Mouse (Mus musculus): ENCODE results near the gene Galnt15.

The Galnt15 gene

DNA sequence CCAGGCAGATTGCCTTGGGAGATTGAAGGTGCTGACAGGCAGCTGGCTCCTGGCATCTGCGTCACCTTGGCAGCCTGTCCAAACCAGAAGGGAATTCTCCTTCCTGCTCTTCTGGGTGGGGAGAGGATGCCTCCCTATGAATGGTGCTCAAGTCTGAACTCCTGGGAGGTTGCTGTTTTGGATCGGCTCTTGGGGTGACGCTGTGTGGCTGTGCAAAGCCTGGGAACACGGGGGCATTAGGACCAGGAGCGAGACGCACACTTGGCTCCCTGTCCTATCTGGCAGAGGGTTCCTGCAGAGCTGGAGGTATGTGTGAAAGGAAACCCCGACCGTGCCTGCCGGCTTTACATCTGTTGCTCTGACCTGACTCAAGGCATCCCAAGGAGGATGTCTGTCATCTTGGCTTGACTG is at the start of gene Galnt15:
TSS of gene Galnt15 (plus strand) at position 309 of the 411 bp plus-strand sequence.
- DNase-seq (ENCODE audit: low spot score) = no peak

GRCm38 (mm10) chr14:31994021-31994420 is 34.8 kb upstream of the Galnt15 start:
- DNase-seq (ENCODE audit: low spot score) = no peak

- DNase-seq (ENCODE audit: low spot score) = no peak
Observed at GRCm38 (mm10) chr14:32000941-32001340, 27.8 kb upstream of the Galnt15 start.

GRCm38 (mm10) chr14:32002502-32003338 is 26.1 kb upstream of the Galnt15 start:
- no peak for DNase-seq (ENCODE audit: low spot score)

DNA sequence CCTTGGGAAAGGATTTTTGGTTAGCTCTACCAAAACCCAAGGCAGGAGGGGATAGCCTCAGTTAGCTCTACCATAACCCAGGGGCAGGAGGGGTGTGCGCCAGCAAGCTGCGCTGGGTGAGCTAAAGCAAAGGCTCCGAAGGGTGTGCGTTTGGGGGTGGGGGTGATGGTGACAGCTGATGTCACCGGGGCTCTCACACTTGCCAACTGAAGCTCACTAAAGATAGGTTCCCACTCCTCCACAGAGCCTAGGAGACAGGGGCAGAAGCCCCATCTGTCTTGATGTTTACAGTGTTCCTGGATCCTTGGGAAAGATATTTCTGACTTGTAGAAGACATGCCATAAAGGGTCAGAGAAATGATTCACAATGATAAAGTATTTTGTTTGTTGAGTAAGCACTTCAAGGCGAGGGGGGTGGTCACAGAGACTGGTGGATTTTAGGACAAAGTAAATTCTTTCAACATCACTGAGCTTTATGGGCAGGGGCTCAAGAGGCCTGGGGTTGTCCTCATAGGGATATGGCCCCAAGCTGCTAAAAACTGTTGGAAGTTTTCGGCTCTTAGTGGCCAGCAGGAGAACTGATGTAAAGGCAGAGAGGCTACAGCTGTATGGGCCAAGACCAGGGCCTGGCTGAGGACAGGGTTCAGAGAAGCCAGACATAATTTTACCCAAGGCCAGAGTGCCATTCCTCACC is 24.7 kb upstream of the Galnt15 start:
- DNase-seq (ENCODE audit: low spot score) = no peak

DNA sequence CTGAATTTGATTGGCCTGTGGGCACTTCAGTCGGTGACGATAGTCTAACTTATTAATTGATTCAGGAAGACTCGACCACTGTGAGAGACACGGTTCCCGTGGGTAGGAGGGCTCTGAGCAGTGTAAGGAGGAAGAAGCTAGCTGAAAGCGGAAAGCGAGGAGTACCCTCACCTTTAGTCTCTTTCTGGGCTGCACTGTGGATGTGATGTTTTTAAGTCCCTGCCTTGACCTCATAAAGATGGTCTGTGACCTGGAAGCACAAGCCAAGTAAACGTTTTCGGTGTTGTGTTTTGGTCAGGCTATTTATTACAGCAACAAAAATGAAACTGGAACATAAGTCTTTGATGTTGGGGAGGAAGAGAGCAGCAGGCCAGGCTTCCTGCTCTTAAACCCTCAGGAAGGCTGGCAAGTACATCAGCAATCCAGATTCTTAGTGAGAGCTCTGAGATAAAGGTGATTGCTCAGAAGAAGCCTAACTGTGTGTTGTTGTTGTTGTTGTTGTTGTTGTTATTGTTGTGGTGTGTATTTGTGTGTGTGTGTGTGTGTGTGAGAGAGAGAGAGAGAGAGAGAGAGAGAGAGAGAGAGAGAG is 23.0 kb upstream of the Galnt15 start:
- no peak for DNase-seq (ENCODE audit: low spot score)

DNA sequence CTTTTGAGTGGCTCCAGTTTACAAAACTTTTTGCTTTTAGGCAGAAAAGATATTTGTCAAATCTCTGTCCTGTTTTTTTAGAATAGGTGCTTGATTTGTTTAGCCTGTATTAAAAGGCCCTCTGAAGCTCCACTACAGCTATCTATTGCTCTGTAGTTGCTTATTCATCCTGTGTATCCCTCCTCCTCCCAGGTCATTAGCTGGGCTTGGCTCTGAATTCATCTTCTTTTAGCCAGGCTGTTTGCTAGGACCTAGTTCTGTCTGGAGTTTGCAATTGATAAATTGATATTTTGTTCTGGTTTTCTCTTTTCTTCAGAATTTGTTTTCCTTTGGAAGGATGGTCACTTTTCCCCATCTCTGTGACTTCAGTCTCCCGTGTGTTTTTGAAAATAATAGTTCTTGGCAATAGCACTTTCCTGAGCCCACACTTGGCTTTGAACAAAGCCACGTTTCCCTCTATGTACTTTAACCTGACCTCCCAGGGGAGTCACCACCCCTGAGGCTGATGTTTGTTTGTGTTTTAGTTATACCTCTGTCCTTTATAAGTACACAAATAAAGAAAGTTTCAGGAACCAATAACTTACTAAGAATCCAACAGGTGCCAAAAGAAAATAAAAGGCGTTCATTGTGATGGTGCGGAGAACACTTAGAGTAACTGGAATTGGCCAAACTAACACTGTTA is 21.0 kb upstream of the Galnt15 start:
- no peak for DNase-seq (ENCODE audit: low spot score)

DNA sequence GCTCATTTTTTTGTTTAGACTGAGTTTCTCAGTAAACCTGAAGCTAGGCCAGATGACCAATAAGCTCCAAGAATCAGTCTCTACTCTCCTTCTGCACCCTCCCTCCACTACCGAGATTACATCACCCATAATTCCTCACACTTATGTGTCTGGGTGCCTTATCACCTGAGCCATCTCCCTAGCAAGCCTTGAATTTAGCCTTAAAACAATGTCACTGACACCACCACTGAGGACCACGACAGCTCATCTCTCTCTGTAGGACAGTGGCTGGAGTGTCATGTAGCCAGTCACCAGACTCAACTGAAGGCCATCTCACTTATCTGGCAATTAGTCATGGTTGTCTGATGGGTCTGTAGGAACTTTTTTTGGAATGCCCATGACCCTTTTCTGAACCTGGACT is 19.1 kb upstream of the Galnt15 start:
- DNase-seq (ENCODE audit: low spot score) = no peak

DNA sequence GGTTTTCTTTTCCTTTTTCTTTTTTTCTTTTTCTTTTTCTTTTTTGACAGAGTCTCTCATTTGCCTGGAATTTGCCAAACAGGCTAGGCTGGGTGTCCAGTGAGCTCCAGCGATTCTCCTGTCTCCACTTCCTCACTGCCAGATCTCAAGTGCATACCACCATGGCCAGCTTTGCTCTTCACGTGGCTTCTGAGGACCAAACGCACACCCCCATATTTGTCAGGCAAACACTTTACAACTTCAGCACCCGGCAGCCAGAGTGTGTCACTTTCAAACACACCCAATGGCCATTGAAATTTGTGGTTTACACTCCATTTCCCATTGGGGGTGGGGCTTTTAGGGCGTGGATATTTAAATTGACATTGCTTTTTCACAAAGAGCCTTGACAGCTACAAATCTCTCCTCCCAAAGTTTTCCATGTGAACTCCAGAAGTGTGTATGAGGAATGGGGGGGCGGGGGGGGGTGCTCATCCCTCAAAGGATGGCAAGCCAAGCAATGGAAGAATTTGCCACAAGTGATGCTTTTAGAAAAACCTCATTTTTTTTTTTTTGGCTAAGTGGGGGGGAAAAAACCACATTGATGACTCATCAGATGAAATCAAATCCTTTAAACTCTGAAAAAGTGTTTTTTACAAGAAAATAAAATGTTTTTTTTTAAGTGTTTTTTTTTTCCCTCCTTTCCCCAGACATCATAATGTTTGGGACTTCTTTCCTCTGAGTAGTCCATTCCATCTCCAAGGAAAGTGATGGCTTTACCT is 17.1 kb upstream of the Galnt15 start:
- DNase-seq (ENCODE audit: low spot score) = no peak

DNA sequence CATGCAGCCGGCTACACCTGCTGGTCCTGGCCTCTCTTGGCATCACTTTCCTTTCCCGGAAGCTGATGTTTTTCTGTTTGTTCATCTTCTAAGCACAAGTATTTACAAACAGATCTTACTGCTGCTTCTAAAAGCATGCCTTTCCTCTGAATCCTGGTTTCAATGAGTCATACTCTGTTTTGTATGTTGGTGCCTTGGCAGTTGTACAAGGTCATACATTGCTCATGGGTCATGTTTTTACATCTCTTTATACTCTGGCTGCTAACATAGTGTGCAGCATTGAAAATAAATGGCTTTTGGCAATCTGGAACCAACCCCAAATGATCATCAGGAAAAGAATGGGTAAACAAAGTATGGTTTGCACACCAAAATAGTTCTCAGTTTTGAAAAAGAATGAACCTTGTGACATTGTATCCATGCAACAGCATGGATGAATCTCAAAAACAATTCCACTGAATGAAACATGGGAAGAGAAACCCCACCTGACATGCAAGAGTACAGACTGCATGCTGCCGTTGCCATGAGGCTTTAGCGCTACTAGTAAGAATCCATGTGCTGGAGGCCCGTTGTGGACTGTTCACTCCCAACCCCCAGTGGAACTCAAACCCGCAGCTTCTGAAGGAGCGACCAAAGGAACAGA is 13.5 kb upstream of the Galnt15 start:
- no peak for DNase-seq (ENCODE audit: low spot score)

- no peak for DNase-seq (ENCODE audit: low spot score)
Observed at GRCm38 (mm10) chr14:32016466-32016865, 12.3 kb upstream of the Galnt15 start.

GRCm38 (mm10) chr14:32016921-32017320 is 11.9 kb upstream of the Galnt15 start:
- DNase-seq (ENCODE audit: low spot score) = no peak

GRCm38 (mm10) chr14:32017448-32017847 is 11.3 kb upstream of the Galnt15 start:
- no peak for DNase-seq (ENCODE audit: low spot score)

DNA sequence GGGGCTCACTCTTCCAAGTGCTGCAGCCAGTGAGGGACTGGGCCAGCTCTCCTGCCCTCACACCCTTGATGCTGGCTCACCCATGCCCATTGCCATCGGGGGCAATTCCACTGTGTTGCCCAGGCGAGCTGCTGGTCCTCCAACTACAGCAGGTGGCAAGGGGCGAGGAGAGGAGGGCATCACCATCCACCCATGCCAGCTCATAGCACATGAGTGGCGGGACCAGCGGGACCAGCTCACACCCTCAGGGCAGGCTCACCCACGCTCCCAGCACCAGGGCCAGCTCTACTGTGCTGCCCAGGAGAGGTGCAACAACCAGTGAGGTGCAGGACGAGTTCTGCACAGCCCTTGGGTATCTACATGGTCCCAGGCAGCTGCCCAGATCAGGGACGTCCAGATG is 9.7 kb upstream of the Galnt15 start:
- DNase-seq (ENCODE audit: low spot score) = no peak

GRCm38 (mm10) chr14:32021967-32022366 is 6.8 kb upstream of the Galnt15 start:
- DNase-seq (ENCODE audit: low spot score) = no peak

- peak; percentile 51 for DNase-seq (ENCODE audit: low spot score)
Observed at GRCm38 (mm10) chr14:32022450-32022849, 6.3 kb upstream of the Galnt15 start.

- DNase-seq (ENCODE audit: low spot score) = no peak
Observed at GRCm38 (mm10) chr14:32023891-32024290, 4.9 kb upstream of the Galnt15 start.

DNA sequence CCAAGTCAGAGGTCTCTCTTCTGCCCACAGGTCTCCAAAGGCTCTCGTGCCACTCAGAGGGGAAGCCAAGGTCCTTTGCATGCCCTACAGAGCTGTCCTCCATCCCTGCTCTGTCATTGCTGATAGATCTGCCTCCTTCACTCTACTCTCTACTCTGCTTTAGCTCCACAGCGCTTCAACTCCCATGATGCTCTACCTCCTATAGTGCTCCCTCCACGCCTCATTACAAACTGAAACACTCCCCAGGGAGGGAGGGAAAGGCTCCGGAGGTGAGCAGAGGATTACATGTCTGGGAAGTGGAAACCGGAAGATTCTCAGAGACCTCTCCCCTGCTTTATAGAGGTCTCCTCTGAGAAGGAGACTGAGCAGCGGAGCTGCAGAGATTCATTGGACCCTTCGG is 1.6 kb upstream of the Galnt15 start:
- no peak for DNase-seq (ENCODE audit: low spot score)

GRCm38 (mm10) chr14:32029411-32029992 is 713 bp downstream of the Galnt15 start:
- DNase-seq (ENCODE audit: low spot score) = no peak

DNA sequence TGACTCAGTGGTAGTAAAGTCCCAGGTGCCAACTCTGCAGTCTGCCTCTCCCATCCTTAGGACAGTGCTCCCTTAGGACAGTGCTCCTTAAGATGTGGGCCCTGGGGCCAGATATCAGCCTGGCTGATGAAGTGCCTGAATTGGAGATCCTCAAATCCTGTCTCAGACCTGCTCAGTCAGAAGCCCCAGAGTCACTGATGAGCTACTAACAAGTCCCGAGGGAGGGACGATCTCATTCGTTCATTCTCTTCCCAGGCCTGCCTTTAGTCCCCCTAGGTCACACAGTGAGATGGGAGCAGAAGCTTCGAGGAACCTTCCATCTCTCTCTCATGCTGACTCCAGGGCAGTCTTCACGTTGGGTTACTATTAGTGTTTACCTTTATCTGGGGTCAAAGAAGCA is 1.3 kb downstream of the Galnt15 start:
- no peak for DNase-seq (ENCODE audit: low spot score)

- peak; percentile 52 for DNase-seq (ENCODE audit: low spot score)
Observed at GRCm38 (mm10) chr14:32032522-32032921, 3.7 kb downstream of the Galnt15 start.
